Mouse (Mus musculus) liver, embryonic 13.5 days (tissue): Measurements from ENCODE around the gene B9d2. TPM values are rescaled to one million over a fixed set of nuclear protein-coding genes. Genes with fewer than 3 reads are reported as not detected.

Experiments
- ATAC-seq: fragments of 200-750 bp; cut with Nextera tagmentation; 2 replicates; pipeline ENCODE4 v1.8.0; 2017; ENCODE audit warnings: low read depth, mild to moderate bottlenecking, moderate number of reproducible peaks, moderate library complexity
- DNase-seq: peaks from one replicate; pipeline ENCODE4 v3.0.0; 2022
- H3K27ac ChIP-seq: fragments of 300-500 bp; sonication (generic); 2 replicates; pipeline ENCODE4 v1.5.1; 2015; ENCODE audit warnings: moderate library complexity, mild to moderate bottlenecking, inconsistent platforms
- H3K27me3 ChIP-seq: fragments of 300-500 bp; sonication (generic); 2 replicates; pipeline ENCODE4 v1.6.1; 2015; ENCODE audit warnings: mild to moderate bottlenecking, inconsistent platforms
- H3K36me3 ChIP-seq: fragments of 300-500 bp; sonication (generic); 2 replicates; pipeline ENCODE4 v1.6.1; 2015; ENCODE audit warnings: mild to moderate bottlenecking, inconsistent platforms
- H3K4me1 ChIP-seq: fragments of 300-500 bp; sonication (generic); replicated peaks from 2 replicates; pipeline ENCODE4 v1.6.1; 2015; ENCODE audit warnings: inconsistent platforms
- H3K4me2 ChIP-seq: fragments of 300-500 bp; sonication (generic); 2 replicates; pipeline ENCODE4 v1.6.1; 2015; ENCODE audit warnings: inconsistent platforms, mild to moderate bottlenecking, moderate library complexity
- H3K4me3 ChIP-seq: fragments of 300-500 bp; sonication (generic); replicated peaks from 2 replicates; pipeline ENCODE4 v1.5.1; 2015; ENCODE audit warnings: mild to moderate bottlenecking, inconsistent platforms
- H3K9ac ChIP-seq: fragments of 300-500 bp; sonication (generic); 2 replicates; pipeline ENCODE4 v1.6.1; 2015; ENCODE audit warnings: mild to moderate bottlenecking, inconsistent platforms
- H3K9me3 ChIP-seq: fragments of 300-500 bp; sonication (generic); replicated peaks from 2 replicates; pipeline ENCODE4 v1.6.1; 2016; ENCODE audit warnings: inconsistent platforms
- WGBS: fragments of 180-500 bp; shearing (Covaris S2); methylation state at CpG from one replicate; pipeline ENCODE4 v1.1.7; 2015; ENCODE audit not compliant: insufficient replicate concordance; 5-methylcytosine and 5-hydroxymethylcytosine counted together
- polyA plus RNA-seq: library from polyadenylated mRNA; unstranded; fragments of >200 nt; fragmentation: Nextera tagmentation; extraction: Ambion mirVana; gene quantifications from 2 replicates; pipeline ENCODE4 v1.2.1, GENCODE M21; 2015

B9d2 gene
- polyA plus RNA-seq, 1 experiment from 2014 or later: 25.1 TPM

GRCm38 (mm10) chr7:25687811-25688401 is 7.3 kb downstream of the B9d2 start:
- H3K9me3 ChIP-seq: no peaks in the 10 kb centered on the region
- WGBS: under 1% methylated on average over 47 of the region's 47 CpGs
- peak overlapping the region; percentile 82 for H3K4me3 ChIP-seq
- ATAC-seq (peak; percentile 1; the same call in 1 of the 2 replicates), DNase-seq (peak; percentile 50)
- peak overlapping the region; percentile 92 for H3K27ac ChIP-seq
- H3K27me3 ChIP-seq: no peaks in the 10 kb centered on the region
- peak overlapping the region; percentile 90 for H3K9ac ChIP-seq
- H3K36me3 ChIP-seq: peaks cover 17% of the 10 kb centered on the region
- peak overlapping the region; percentile 99 for H3K4me2 ChIP-seq
- peaks cover 94% of the 10 kb centered on the region for H3K4me1 ChIP-seq

GRCm38 (mm10) chr7:25688810-25689586 is 8.4 kb downstream of the B9d2 start:
- Histone ChIP-seq H3K9ac (peak overlapping the region; percentile 90), H3K27me3 (no peaks in the 10 kb centered on the region), H3K27ac (peak overlapping the region; percentile 92), H3K4me3 (peak overlapping the region; percentile 82), H3K4me2 (peak overlapping the region; percentile 99), H3K9me3 (no peaks in the 10 kb centered on the region), H3K4me1 (peaks cover 86% of the 10 kb centered on the region), H3K36me3 (peaks cover 26% of the 10 kb centered on the region)
- DNase-seq (peak; percentile 85), ATAC-seq (peak; percentile 81)
- under 1% methylated on average over 52 of the region's 52 CpGs for WGBS

GRCm38 (mm10) chr7:25689603-25690021 is 9.0 kb downstream of the B9d2 start:
- Histone ChIP-seq H3K27me3 (no peaks in the 10 kb centered on the region), H3K36me3 (peaks cover 31% of the 10 kb centered on the region), H3K9me3 (no peaks in the 10 kb centered on the region), H3K9ac (peak overlapping the region; percentile 90), H3K4me2 (peak overlapping the region; percentile 99), H3K27ac (peak overlapping the region; percentile 92), H3K4me1 (peaks cover 80% of the 10 kb centered on the region), H3K4me3 (peak overlapping the region; percentile 82)
- DNase-seq (peak; percentile 47), ATAC-seq (peak; percentile 43)
- WGBS: 1% methylated on average over 12 of the region's 12 CpGs

GRCm38 (mm10) chr7:25690051-25690450 is 9.5 kb downstream of the B9d2 start:
- H3K9ac ChIP-seq: peak overlapping the region; percentile 90
- ATAC-seq: no peak
- peak overlapping the region; percentile 92 for H3K27ac ChIP-seq

GRCm38 (mm10) chr7:25694104-25694503 is 13.5 kb downstream of the B9d2 start:
- H3K36me3 ChIP-seq: peaks cover 71% of the 10 kb centered on the region
- 78% methylated on average over 8 of the region's 8 CpGs for WGBS
- no peak for ATAC-seq

More at GRCm38 (mm10) chr7:25690051-25690450, 9.5 kb downstream of the B9d2 start:
- WGBS: 14% methylated on average over 5 of the region's 5 CpGs
- Histone ChIP-seq H3K27me3 (no peaks in the 10 kb centered on the region), H3K4me1 (peaks cover 76% of the 10 kb centered on the region), H3K4me3 (peak overlapping the region; percentile 82), H3K36me3 (peaks cover 33% of the 10 kb centered on the region), H3K9me3 (no peaks in the 10 kb centered on the region), H3K4me2 (peak overlapping the region; percentile 99)
- DNase-seq: no peak

GRCm38 (mm10) chr7:25699851-25700250 is 19.3 kb downstream of the B9d2 start:
- Histone ChIP-seq H3K4me1 (peaks cover 17% of the 10 kb centered on the region), H3K27me3 (no peaks in the 10 kb centered on the region), H3K4me3 (no peak overlapping the region), H3K9ac (no peak overlapping the region), H3K9me3 (peaks cover 13% of the 10 kb centered on the region; the same call in 1 of the 2 replicates), H3K4me2 (no peak overlapping the region), H3K27ac (no peak overlapping the region), H3K36me3 (peaks cover 88% of the 10 kb centered on the region)
- DNase-seq (no peak), ATAC-seq (no peak)
- 77% methylated on average over 13 of the region's 13 CpGs for WGBS

More at GRCm38 (mm10) chr7:25694104-25694503, 13.5 kb downstream of the B9d2 start:
- H3K9me3 ChIP-seq: no peaks in the 10 kb centered on the region
- no peak overlapping the region for H3K9ac ChIP-seq
- peaks cover 39% of the 10 kb centered on the region for H3K4me1 ChIP-seq
- no peak for DNase-seq
- H3K27ac ChIP-seq: no peak overlapping the region
- H3K4me2 ChIP-seq: no peak overlapping the region
- H3K27me3 ChIP-seq: no peaks in the 10 kb centered on the region
- H3K4me3 ChIP-seq: no peak overlapping the region

- 83% methylated on average over 12 of the region's 12 CpGs for WGBS
- no peak overlapping the region for H3K27ac ChIP-seq
- H3K9ac ChIP-seq: no peak overlapping the region
- no peak overlapping the region for H3K4me2 ChIP-seq
- peaks cover 25% of the 10 kb centered on the region for H3K4me1 ChIP-seq
- no peaks in the 10 kb centered on the region for H3K27me3 ChIP-seq
- H3K36me3 ChIP-seq: peaks cover 84% of the 10 kb centered on the region
- DNase-seq (no peak), ATAC-seq (no peak)
- H3K4me3 ChIP-seq: no peak overlapping the region
- H3K9me3 ChIP-seq: peaks cover 13% of the 10 kb centered on the region; the same call in 1 of the 2 replicates
Measured at GRCm38 (mm10) chr7:25700732-25701131, 20.2 kb downstream of the B9d2 start.

- Histone ChIP-seq H3K27ac (no peak overlapping the region), H3K9me3 (peaks cover 13% of the 10 kb centered on the region; the same call in 1 of the 2 replicates), H3K4me2 (no peak overlapping the region), H3K9ac (no peak overlapping the region), H3K4me3 (no peak overlapping the region), H3K36me3 (peaks cover 83% of the 10 kb centered on the region), H3K4me1 (peaks cover 40% of the 10 kb centered on the region), H3K27me3 (no peaks in the 10 kb centered on the region)
- DNase-seq: no peak
- WGBS: 88% methylated on average over 2 of the region's 2 CpGs
- ATAC-seq: no peak
Measured at GRCm38 (mm10) chr7:25702350-25702749, 21.8 kb downstream of the B9d2 start.

- DNase-seq: no peak
- ATAC-seq: peak; percentile 50
- H3K9me3 ChIP-seq: peaks cover 13% of the 10 kb centered on the region; the same call in 1 of the 2 replicates
- H3K27ac ChIP-seq: peak overlapping the region; percentile 53
- peak overlapping the region; percentile 22; the same call in 1 of the 2 replicates for H3K9ac ChIP-seq
- no peaks in the 10 kb centered on the region for H3K27me3 ChIP-seq
- H3K36me3 ChIP-seq: peaks cover 71% of the 10 kb centered on the region
- peak overlapping the region; percentile 19; the same call in 1 of the 2 replicates for H3K4me3 ChIP-seq
- H3K4me1 ChIP-seq: peaks cover 52% of the 10 kb centered on the region
- 61% methylated on average over 10 of the region's 10 CpGs for WGBS
- H3K4me2 ChIP-seq: peak overlapping the region; percentile 45
Measured at GRCm38 (mm10) chr7:25703793-25704494, 23.4 kb downstream of the B9d2 start.

- 41% methylated on average over 37 of the region's 37 CpGs for WGBS
- peaks cover 65% of the 10 kb centered on the region for H3K36me3 ChIP-seq
- H3K4me3 ChIP-seq: no peak overlapping the region
- peaks cover 58% of the 10 kb centered on the region for H3K4me1 ChIP-seq
- ATAC-seq: peak; percentile 35; the same call in 1 of the 2 replicates
- H3K27me3 ChIP-seq: no peaks in the 10 kb centered on the region
- DNase-seq: no peak
- peak overlapping the region; percentile 53 for H3K27ac ChIP-seq
- H3K9me3 ChIP-seq: peaks cover 13% of the 10 kb centered on the region; the same call in 1 of the 2 replicates
- peak overlapping the region; percentile 45 for H3K4me2 ChIP-seq
- no peak overlapping the region for H3K9ac ChIP-seq
Measured at GRCm38 (mm10) chr7:25704716-25705364, 24.3 kb downstream of the B9d2 start.
